Mouse (Mus musculus) CD4-positive naive resting alpha-beta T cell, adult 57 days (primary cell): ENCODE data around the gene Tmem123. TPM values are rescaled to one million over a fixed set of nuclear protein-coding genes. Genes with fewer than 3 reads are reported as not detected.

Experiments used
- total RNA-seq: library from RNA; stranded (reverse); gene quantifications from one replicate; pipeline ENCODE4 v1.2.4, GENCODE M21; 2023

Gene Tmem123
- 89.0 TPM for total RNA-seq

GRCm38 (mm10) chr9:7763614-7764300, at the start of gene Tmem123:
Gene Tmem123, plus strand, starts transcription at chr9:7764041.

GRCm38 (mm10) chr9:7836905-7837805, 73.3 kb downstream of the Tmem123 start, which contains the start of gene Birc2:
Gene Birc2, minus strand, starts transcription at chr9:7837064.

Other genes with a start within 250 kb of the Tmem123 start
- gene Mmp8, start 205.6 kb upstream of the Tmem123 start, total RNA-seq: not detected
- gene Mmp27, start 192.6 kb upstream of the Tmem123 start, total RNA-seq: not detected
- not detected for gene Mmp20, start 135.8 kb upstream of the Tmem123 start, total RNA-seq
- gene Mmp7, start 72.0 kb upstream of the Tmem123 start, total RNA-seq: not detected
- 127 TPM for gene Birc2, start 73.0 kb downstream of the Tmem123 start, total RNA-seq
- 250 TPM for gene Birc3, start 109.1 kb downstream of the Tmem123 start, total RNA-seq
- gene Yap1, start 240.6 kb downstream of the Tmem123 start, total RNA-seq: 0.98 TPM